Mouse (Mus musculus) hindbrain, embryonic 15.5 days (tissue): ENCODE data around the gene Snrpa. TPM values are rescaled to one million over a fixed set of nuclear protein-coding genes. Genes with fewer than 3 reads are reported as not detected.
A peak's percentile ranks its signal among the peaks of the same experiment; 100 is the strongest.

Experiments used
- ATAC-seq: fragments of 200-750 bp; cut with Nextera tagmentation; 2 replicates; pipeline ENCODE4 v1.8.0; 2017; ENCODE audit warnings: low read depth, moderate number of reproducible peaks, moderate TSS enrichment; ENCODE audit not compliant: low FRiP score
- H3K27ac ChIP-seq: fragments of 300-500 bp; sonication (generic); replicated peaks from 2 replicates; pipeline ENCODE4 v1.5.1; 2015; ENCODE audit warnings: mild to moderate bottlenecking, inconsistent platforms
- H3K27me3 ChIP-seq: fragments of 300-500 bp; sonication (generic); 2 replicates; pipeline ENCODE4 v1.6.1; 2015; ENCODE audit warnings: control low read depth, inconsistent platforms
- H3K36me3 ChIP-seq: fragments of 300-500 bp; sonication (generic); 2 replicates; pipeline ENCODE4 v1.6.1; 2015; ENCODE audit warnings: control low read depth, inconsistent platforms
- H3K4me1 ChIP-seq: fragments of 300-500 bp; sonication (generic); replicated peaks from 2 replicates; pipeline ENCODE4 v1.6.1; 2015; ENCODE audit warnings: control low read depth, inconsistent platforms
- H3K4me2 ChIP-seq: fragments of 300-500 bp; sonication (generic); 2 replicates; pipeline ENCODE4 v1.6.1; 2015; ENCODE audit warnings: moderate library complexity, mild to moderate bottlenecking, inconsistent platforms
- H3K4me3 ChIP-seq: fragments of 300-500 bp; sonication (generic); 2 replicates; pipeline ENCODE4 v1.5.1; 2015; ENCODE audit warnings: mild to moderate bottlenecking, inconsistent platforms
- H3K9ac ChIP-seq: fragments of 300-500 bp; sonication (generic); 2 replicates; pipeline ENCODE4 v1.6.1; 2015; ENCODE audit warnings: inconsistent platforms
- H3K9me3 ChIP-seq: fragments of 300-500 bp; sonication (generic); 2 replicates; pipeline ENCODE4 v1.6.1; 2016; ENCODE audit warnings: control low read depth, inconsistent platforms
- WGBS: fragments of 180-500 bp; shearing (Covaris S2); methylation state at CpG from one replicate; pipeline ENCODE4 v1.1.7; 2015; 5-methylcytosine and 5-hydroxymethylcytosine counted together
- polyA plus RNA-seq: library from polyadenylated mRNA; unstranded; fragments of >200 nt; fragmentation: Nextera tagmentation; extraction: Ambion mirVana; gene quantifications from 2 replicates; pipeline ENCODE4 v1.2.1, GENCODE M21; 2015

The Snrpa gene
- polyA plus RNA-seq, 1 experiment from 2014 or later: 194 TPM

DNA sequence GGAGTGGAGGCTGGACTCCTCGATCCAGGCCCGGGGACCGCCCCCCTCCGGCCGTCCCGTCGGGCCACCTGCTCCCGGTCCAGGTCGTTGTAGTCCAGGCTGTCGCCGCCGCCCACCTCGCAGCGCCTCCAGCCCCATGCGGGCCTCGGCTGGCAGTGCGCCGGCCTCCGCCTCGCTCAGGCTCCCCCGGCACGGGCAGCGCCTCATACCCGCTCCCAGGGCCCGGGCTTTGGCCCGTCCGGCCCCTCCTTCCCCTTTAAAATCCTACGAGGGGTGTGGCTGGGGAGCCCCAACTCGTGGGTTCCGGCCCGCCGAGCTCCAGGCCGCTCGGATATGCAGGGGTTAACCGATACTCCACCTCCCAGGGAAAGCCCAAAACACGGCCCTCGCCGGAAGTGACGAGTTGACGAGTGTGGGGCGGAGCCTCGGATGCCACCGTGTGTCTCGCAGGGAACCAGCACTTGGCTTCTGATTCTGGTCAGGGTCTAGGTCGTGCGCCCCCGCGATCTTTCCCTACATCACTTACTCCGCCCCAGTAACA lies 32.3 kb upstream of the Snrpa start, which contains the start of gene Itpkc:
Gene Itpkc, minus strand, starts transcription at position 381 of the 541 bp plus-strand sequence.
- peak; percentile 81 for ATAC-seq
- no peaks in the 10 kb centered on the region for H3K9me3 ChIP-seq
- under 1% methylated on average over 48 of the region's 49 CpGs for WGBS
- peak within 1 kb of the TSS; percentile 85 for H3K27ac ChIP-seq
- peak within 1 kb of the TSS; percentile 91 for H3K9ac ChIP-seq
- peaks cover 58% of the 10 kb centered on the region for H3K4me1 ChIP-seq
- H3K36me3 ChIP-seq: no peaks in the 10 kb centered on the region
- peak within 1 kb of the TSS; percentile 85 for H3K4me2 ChIP-seq
- H3K4me3 ChIP-seq: peak within 1 kb of the TSS; percentile 66
- H3K27me3 ChIP-seq: no peaks in the 10 kb centered on the region

DNA sequence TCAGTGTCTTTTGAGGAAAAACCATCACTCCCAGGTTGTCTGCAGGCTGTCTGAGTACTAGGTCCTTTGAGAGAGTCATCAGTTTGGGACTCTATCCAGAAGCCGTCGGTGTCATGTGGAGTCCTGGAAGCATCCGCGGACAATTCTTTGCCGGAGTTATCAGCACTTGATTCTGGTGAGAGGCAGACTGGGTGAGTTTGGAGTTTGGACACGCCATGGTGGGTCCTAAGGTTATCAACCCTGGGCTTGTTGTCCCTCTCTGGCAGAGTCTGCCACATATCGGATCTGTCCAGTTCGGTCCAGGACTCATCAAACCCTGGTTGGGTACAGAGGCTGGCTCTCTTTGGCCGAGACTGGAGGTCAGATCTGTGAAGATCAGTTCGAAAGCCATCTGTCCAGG lies 31.6 kb upstream of the Snrpa start:
- 0 out of 2 replicates have a peak, but pooled peaks have one; percentile 1 for ATAC-seq
- Histone ChIP-seq H3K9me3 (no peaks in the 10 kb centered on the region), H3K27ac (peak overlapping the region; percentile 85), H3K4me2 (peak overlapping the region; percentile 85), H3K27me3 (no peaks in the 10 kb centered on the region), H3K36me3 (no peaks in the 10 kb centered on the region; the same call in 1 of the 2 replicates), H3K4me1 (peaks cover 60% of the 10 kb centered on the region), H3K9ac (peak overlapping the region; percentile 91), H3K4me3 (peak overlapping the region; percentile 66)
- 2% methylated on average over 10 of the region's 10 CpGs for WGBS

DNA sequence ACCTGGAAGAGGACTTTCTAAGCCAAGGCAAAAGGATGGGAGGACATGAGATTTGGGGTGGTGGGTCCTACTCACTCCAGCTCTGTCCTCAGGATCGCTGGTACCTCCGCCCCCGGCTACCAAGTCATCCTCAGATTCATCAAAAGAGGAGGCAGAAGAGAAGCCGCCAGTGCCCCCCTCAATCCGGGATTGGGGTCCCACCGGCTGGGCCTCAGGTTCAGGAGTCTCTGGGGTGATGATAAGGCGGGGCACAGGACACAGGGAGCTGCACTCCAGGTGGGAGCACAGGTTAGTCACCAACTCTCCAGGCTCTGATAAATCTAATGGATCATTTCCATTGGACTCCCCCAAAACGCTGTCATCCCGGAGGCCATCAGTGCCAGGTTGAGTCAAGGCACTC lies 31.2 kb upstream of the Snrpa start:
- no peaks in the 10 kb centered on the region for H3K27me3 ChIP-seq
- peak overlapping the region; percentile 85 for H3K4me2 ChIP-seq
- H3K4me3 ChIP-seq: peak overlapping the region; percentile 66
- no peaks in the 10 kb centered on the region; the same call in 1 of the 2 replicates for H3K36me3 ChIP-seq
- 31% methylated on average over 9 of the region's 9 CpGs for WGBS
- no peaks in the 10 kb centered on the region for H3K9me3 ChIP-seq
- H3K27ac ChIP-seq: peak overlapping the region; percentile 85; the same call in 1 of the 2 replicates
- peaks cover 56% of the 10 kb centered on the region for H3K4me1 ChIP-seq
- no peak for ATAC-seq
- H3K9ac ChIP-seq: peak overlapping the region; percentile 91

DNA sequence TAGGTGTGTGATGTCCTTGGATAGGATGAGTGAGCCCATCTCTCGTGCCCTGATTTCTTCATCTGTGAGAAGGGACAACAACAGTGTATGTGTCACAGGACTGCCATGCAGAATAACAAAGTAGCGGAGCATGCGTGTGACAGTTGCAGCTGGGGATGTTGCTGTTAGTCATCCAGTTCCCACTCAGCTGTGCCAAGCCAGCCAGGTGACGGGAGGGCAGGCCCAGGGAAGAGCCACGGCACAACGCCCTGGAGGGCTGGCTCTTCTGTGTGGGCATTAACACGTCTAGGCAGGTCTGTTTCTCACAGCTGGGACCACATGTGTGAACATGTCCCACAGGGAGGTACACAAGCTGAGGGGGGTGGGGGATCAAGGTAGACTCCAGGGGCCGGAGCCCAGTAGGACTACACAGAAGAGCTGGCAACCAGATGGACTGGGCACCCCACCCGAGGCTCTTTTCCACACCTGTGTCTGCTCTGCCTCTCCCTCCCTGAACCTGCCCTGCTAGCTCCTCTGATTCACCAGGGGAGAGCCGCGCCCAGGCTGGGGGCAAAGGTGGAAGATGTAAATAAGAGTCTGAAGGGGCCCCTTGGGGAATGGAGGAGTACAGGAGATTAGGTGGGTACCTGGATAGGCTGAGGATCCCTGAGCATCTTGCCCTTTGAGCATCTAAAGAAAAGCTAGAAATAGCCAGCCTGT lies 29.0 kb upstream of the Snrpa start:
- Histone ChIP-seq H3K4me2 (peak overlapping the region; percentile 85), H3K9me3 (no peaks in the 10 kb centered on the region), H3K9ac (peak overlapping the region; percentile 91), H3K27ac (no peak overlapping the region), H3K36me3 (no peaks in the 10 kb centered on the region; the same call in 1 of the 2 replicates), H3K4me1 (peaks cover 53% of the 10 kb centered on the region), H3K4me3 (peak overlapping the region; percentile 66), H3K27me3 (no peaks in the 10 kb centered on the region)
- WGBS: 65% methylated on average over 11 of the region's 11 CpGs
- no peak for ATAC-seq

DNA sequence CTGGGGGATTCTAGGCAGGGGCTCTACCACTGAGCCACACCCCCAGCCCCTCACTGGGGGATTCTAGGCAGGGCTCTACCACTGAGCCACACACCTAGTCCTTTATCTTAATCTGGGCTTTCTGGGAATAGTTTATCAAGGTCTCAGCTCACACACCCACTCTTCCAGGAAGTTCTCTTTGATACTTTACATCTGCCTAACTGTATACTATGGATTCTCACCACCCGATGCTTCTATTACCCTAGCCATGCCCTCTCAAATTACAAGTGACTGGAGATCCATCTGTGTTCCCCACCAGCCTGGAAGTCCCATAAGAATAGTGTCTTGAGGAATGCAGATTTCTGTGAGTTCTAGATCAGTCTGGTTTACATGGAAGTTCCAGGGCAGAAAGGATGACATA lies 26.5 kb upstream of the Snrpa start:
- WGBS: 89% methylated on average over 1 of the region's 1 CpGs
- Histone ChIP-seq H3K9me3 (no peaks in the 10 kb centered on the region), H3K27ac (no peak overlapping the region), H3K9ac (no peak overlapping the region), H3K27me3 (no peaks in the 10 kb centered on the region), H3K4me2 (no peak overlapping the region), H3K4me3 (no peak overlapping the region), H3K36me3 (peaks cover 18% of the 10 kb centered on the region; the same call in 1 of the 2 replicates), H3K4me1 (peaks cover 45% of the 10 kb centered on the region)
- ATAC-seq: no peak

DNA sequence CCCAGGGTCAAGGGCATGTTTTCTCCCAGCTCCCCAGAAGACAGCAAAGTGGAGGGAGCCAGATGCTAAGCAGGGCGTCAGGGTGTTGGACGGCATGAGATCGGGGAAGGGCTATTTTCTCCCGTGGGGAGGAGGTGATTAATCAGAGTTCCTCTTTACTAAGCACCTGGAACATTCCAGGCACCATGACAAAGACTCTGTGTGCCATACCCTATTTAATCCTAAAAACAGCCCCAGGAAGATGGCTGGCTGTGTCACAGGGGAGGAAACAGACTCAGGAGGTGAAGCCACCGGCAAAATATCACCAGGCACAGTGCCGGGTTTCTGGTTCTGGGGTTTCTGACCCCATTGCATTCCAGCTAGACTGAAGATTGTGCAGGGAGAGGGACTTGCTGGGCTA lies 25.9 kb upstream of the Snrpa start:
- 78% methylated on average over 6 of the region's 6 CpGs for WGBS
- Histone ChIP-seq H3K4me3 (no peak overlapping the region), H3K4me1 (peaks cover 39% of the 10 kb centered on the region), H3K36me3 (peaks cover 22% of the 10 kb centered on the region; the same call in 1 of the 2 replicates), H3K9me3 (no peaks in the 10 kb centered on the region), H3K9ac (no peak overlapping the region), H3K27me3 (no peaks in the 10 kb centered on the region), H3K27ac (no peak overlapping the region), H3K4me2 (no peak overlapping the region)
- ATAC-seq: no peak

DNA sequence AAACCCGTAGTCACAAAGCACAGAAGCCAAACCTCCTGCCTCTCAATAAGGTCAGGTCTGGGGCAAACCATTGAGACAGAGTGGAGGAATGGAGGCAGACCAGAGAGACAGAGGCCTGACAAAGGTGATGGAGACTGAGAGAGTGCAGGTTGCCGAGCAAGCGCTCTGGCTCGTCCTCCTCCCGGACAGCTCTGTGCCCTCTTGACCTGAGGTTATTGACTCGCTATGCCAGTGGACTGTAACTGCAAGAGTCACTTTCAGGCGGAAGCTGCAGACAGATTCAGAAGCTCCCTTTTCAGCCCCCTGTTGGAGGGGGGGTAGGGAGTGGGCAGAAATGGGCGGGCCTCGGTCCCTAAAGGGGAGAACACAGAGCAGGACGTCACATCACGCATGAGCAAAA lies 23.9 kb upstream of the Snrpa start:
- H3K27me3 ChIP-seq: no peaks in the 10 kb centered on the region
- H3K9ac ChIP-seq: no peak overlapping the region
- peaks cover 31% of the 10 kb centered on the region; the same call in 1 of the 2 replicates for H3K36me3 ChIP-seq
- H3K9me3 ChIP-seq: no peaks in the 10 kb centered on the region
- no peak overlapping the region for H3K27ac ChIP-seq
- WGBS: 66% methylated on average over 11 of the region's 11 CpGs
- peaks cover 19% of the 10 kb centered on the region for H3K4me1 ChIP-seq
- no peak overlapping the region for H3K4me2 ChIP-seq
- no peak overlapping the region for H3K4me3 ChIP-seq
- ATAC-seq: no peak

DNA sequence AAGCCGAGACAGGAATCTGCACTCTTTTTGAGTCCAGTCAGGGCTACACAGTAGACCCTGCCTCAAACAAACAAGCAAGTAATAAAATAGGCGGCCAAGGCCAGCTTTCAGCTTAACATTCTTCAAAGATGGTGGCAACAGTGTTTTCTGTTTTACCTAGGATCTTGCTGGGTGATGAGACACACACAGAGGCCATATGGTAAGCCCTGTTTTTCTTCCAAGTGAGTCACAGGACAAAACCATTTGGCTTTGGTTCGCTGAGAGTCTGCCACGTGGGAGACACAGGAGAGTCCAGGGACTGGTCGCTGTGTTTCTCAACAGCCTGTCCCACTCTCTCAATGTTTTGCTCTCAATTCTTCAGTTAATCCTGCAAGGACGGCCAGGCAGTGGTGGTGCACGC lies 22.5 kb upstream of the Snrpa start:
- no peaks in the 10 kb centered on the region for H3K9me3 ChIP-seq
- no peak overlapping the region for H3K4me2 ChIP-seq
- peaks cover 6% of the 10 kb centered on the region for H3K4me1 ChIP-seq
- 87% methylated on average over 7 of the region's 7 CpGs for WGBS
- no peak overlapping the region for H3K4me3 ChIP-seq
- no peak for ATAC-seq
- H3K9ac ChIP-seq: no peak overlapping the region
- H3K27me3 ChIP-seq: no peaks in the 10 kb centered on the region
- H3K36me3 ChIP-seq: peaks cover 41% of the 10 kb centered on the region
- no peak overlapping the region for H3K27ac ChIP-seq

DNA sequence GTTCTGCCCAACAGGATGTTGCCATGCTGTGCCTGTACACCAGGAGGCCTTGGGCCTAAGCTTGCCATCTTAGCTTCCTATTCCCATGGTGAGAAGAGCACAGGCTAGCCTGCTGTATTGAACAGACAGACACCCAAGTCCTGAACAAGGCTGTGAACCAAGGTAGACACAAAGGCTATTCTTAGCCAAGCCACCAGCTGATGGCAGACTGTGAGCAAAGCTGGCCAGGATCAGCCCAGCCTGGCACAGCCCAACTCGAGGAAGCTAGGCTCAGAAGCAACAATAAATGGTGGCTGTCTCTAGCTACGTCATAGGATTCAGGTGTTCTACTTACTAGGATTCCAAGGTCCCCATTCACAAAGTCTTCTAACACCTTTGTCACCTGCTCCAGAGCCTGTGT lies 16.6 kb upstream of the Snrpa start:
- Histone ChIP-seq H3K4me3 (no peak overlapping the region), H3K9ac (no peak overlapping the region), H3K27me3 (no peaks in the 10 kb centered on the region), H3K36me3 (peaks cover 76% of the 10 kb centered on the region), H3K9me3 (no peaks in the 10 kb centered on the region), H3K27ac (no peak overlapping the region), H3K4me1 (no peaks in the 10 kb centered on the region), H3K4me2 (no peak overlapping the region)
- 83% methylated on average over 2 of the region's 2 CpGs for WGBS
- ATAC-seq: no peak

DNA sequence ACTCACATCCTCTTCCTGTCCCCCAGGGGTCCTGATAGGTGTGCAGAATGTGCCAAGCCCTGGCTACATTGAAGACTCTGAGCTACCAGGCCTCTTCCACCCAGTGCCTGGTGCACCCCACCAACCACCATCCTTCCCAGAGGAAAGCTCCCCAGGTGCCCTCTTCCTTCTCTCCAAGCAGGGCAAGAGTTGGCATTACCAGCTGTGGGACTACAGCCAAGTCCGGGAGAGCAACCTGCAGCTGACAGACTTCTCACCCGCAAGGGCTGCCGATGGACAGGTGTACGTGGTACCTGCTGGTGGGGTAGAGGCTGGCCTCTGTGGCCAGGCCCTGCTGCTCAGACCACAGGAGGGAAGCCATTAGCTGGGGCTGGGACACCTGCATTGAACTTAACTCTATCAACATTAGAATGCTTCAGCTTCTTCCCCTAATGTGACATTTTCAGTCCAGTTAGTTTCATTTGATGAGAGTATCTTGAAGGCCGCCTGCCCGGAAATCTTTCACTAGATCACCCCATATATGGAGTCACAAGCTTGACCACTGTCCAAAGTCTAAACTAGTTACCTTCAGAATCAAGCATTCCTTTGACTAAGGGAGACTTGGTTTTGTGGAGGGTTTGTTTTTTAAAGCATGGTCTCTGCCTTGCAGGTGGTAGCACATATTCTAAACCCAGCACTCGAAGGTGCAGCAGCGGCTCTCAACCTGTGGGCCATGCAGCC lies 7.8 kb upstream of the Snrpa start:
- no peak for ATAC-seq
- Histone ChIP-seq H3K4me2 (no peak overlapping the region), H3K9me3 (no peaks in the 10 kb centered on the region), H3K27me3 (no peaks in the 10 kb centered on the region), H3K4me1 (no peaks in the 10 kb centered on the region), H3K4me3 (no peak overlapping the region), H3K27ac (no peak overlapping the region), H3K9ac (no peak overlapping the region), H3K36me3 (peaks cover 34% of the 10 kb centered on the region)
- 96% methylated on average over 8 of the region's 8 CpGs for WGBS

DNA sequence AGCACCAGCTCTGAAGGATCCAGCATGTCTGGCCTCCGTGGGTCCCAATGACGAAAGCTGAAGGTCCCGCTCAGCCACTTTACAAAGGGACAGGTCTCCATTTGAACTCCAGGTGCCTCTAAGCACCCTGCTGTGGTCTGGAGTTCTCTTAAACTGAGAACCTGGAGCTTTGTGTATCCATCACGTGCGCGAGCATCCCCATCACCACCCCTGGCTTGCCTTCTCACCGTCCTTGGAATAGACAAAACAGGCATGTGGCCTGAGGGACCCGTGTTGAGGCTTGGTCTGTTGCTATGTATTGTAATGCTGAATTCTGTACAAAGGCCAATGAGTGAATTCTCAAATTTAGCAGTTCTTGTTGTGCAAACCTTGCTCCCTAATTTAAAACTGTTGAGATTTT lies 2.7 kb upstream of the Snrpa start:
- Histone ChIP-seq H3K9me3 (no peaks in the 10 kb centered on the region), H3K9ac (no peak overlapping the region), H3K4me3 (no peak overlapping the region), H3K27me3 (no peaks in the 10 kb centered on the region), H3K27ac (no peak overlapping the region), H3K4me2 (no peak overlapping the region), H3K36me3 (peaks cover 9% of the 10 kb centered on the region), H3K4me1 (peaks cover 19% of the 10 kb centered on the region)
- ATAC-seq: no peak
- WGBS: 92% methylated on average over 8 of the region's 8 CpGs

DNA sequence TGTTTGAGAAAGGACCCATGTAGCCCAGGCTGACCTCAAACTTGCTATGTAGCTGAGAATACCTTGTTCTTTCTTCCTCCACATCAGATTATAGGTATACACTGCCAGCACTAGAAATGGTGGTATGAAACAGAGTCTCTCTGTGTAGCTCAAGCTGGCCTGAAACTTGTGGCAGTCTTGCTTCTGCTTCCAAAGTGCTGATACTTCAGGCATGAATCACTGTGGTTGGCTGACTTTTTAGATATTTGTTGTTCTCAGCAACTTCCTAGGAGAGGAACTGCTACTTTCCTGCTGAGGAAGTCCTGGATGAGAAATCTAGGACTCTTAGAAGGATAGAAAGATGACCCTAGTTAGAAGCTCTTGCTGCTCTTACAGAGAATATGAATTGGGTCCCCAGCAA lies 2.3 kb upstream of the Snrpa start:
- Histone ChIP-seq H3K36me3 (peaks cover 6% of the 10 kb centered on the region), H3K27ac (no peak overlapping the region), H3K4me1 (peaks cover 23% of the 10 kb centered on the region), H3K27me3 (no peaks in the 10 kb centered on the region), H3K9me3 (no peaks in the 10 kb centered on the region), H3K4me3 (no peak overlapping the region), H3K4me2 (no peak overlapping the region), H3K9ac (no peak overlapping the region)
- no peak for ATAC-seq
